In the genomic region with DNA sequence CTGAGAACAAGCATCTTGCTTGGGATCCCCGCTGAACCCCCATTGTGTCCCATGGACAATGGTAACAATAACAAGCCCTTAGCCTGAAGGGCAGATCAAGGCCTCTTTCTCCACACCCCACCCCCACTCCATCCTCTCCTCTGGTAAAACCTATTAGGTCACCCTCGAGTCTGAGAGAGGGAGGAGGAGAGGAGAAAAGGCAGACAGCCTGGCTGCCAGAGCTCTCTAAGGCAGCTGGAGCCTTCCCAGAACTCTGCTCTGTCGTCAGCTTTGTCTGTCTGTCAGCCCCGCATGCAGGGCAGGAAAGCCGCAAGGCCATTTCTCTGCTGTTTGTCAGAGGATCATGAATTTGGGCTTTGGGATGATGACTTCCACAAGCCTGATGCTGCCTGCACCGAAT, we compare ENCODE assay signal across 8 mouse cellular contexts.
DNase-seq lines count a peak whose midpoint lies in the region; ATAC-seq lines count a peak whose summit lies in the region.

No protein-coding gene starts in this region.

- H3K36me3 ChIP-seq in lung, embryonic 15.5 days = no peaks in the 10 kb centered on the region
- H3K36me3 ChIP-seq in forebrain, embryonic 11.5 days (ENCODE audit: control insufficient read depth, insufficient read depth, low read length) = no peaks in the 10 kb centered on the region
- H3K36me3 ChIP-seq in hindbrain, embryonic 13.5 days = no peaks in the 10 kb centered on the region
- H3K36me3 ChIP-seq in neural tube, embryonic 11.5 days (ENCODE audit: control insufficient read depth, insufficient read depth, low read length) = no peaks in the 10 kb centered on the region
- no peaks in the 10 kb centered on the region for H3K36me3 ChIP-seq in liver, embryonic 12.5 days

- H3K4me1 ChIP-seq in lung, embryonic 15.5 days = peaks cover 35% of the 10 kb centered on the region
- H3K4me1 ChIP-seq in forebrain, embryonic 11.5 days (replicated peaks; ENCODE audit: control insufficient read depth, insufficient read depth, low read length) = peaks cover 4% of the 10 kb centered on the region; the same call in 1 of the 2 replicates
- H3K4me1 ChIP-seq in hindbrain, embryonic 13.5 days (replicated peaks) = peaks cover 11% of the 10 kb centered on the region
- peaks cover 6% of the 10 kb centered on the region; the same call in 1 of the 2 replicates for H3K4me1 ChIP-seq in neural tube, embryonic 11.5 days (ENCODE audit: control insufficient read depth, insufficient read depth, low read length)
- H3K4me1 ChIP-seq in liver, embryonic 12.5 days = peaks cover 4% of the 10 kb centered on the region; the same call in 1 of the 2 replicates

- peak; percentile 62; the same call in 1 of the 2 replicates for ATAC-seq in lung, embryonic 15.5 days (ENCODE audit: borderline replicate concordance, extremely low read depth, low FRiP score, low TSS enrichment)
- ATAC-seq in forebrain, embryonic 11.5 days (replicated peaks; ENCODE audit: low FRiP score) = peak; percentile 69
- ATAC-seq in hindbrain, embryonic 13.5 days (ENCODE audit: low FRiP score) = no peak
- ATAC-seq in neural tube, embryonic 11.5 days (ENCODE audit: insufficient read depth, low FRiP score, low TSS enrichment) = peak; percentile 41; the same call in 1 of the 2 replicates
- no peak for ATAC-seq in liver, embryonic 12.5 days

- 28% methylated on average over 6 of the region's 6 CpGs for WGBS in lung, embryonic 15.5 days
- WGBS in forebrain, embryonic 11.5 days = 16% methylated on average over 6 of the region's 6 CpGs
- WGBS in hindbrain, embryonic 13.5 days = 11% methylated on average over 6 of the region's 6 CpGs
- WGBS in neural tube, embryonic 11.5 days = 22% methylated on average over 6 of the region's 6 CpGs
- 43% methylated on average over 6 of the region's 6 CpGs for WGBS in liver, embryonic 12.5 days (ENCODE audit: insufficient replicate concordance)

- H3K9me3 ChIP-seq in lung, embryonic 15.5 days = no peaks in the 10 kb centered on the region
- H3K9me3 ChIP-seq in forebrain, embryonic 11.5 days (ENCODE audit: control insufficient read depth, low read length) = no peaks in the 10 kb centered on the region
- no peaks in the 10 kb centered on the region for H3K9me3 ChIP-seq in hindbrain, embryonic 13.5 days
- no peaks in the 10 kb centered on the region for H3K9me3 ChIP-seq in neural tube, embryonic 11.5 days (ENCODE audit: control insufficient read depth, low read length)
- H3K9me3 ChIP-seq in liver, embryonic 12.5 days (replicated peaks) = no peaks in the 10 kb centered on the region

- DNase-seq in lung, adult 18-20 months = no peak
- no peak for DNase-seq in forebrain, embryonic 11.5 days (ENCODE audit: low spot score)
- peak; percentile 35 for DNase-seq in neural tube, embryonic 11.5 days (ENCODE audit: low spot score)
- DNase-seq in left cerebral cortex, adult 9 months (ENCODE audit: low spot score in 2 of 2) = no peak
- DNase-seq in spleen, adult 18-20 months = no peak

- peak overlapping the region; percentile 4; the same call in 1 of the 2 replicates for H3K27ac ChIP-seq in lung, embryonic 15.5 days
- no peak overlapping the region for H3K27ac ChIP-seq in forebrain, embryonic 11.5 days (ENCODE audit: low read depth, low read length)
- H3K27ac ChIP-seq in hindbrain, embryonic 13.5 days = peak overlapping the region; percentile 23; the same call in 1 of the 2 replicates
- H3K27ac ChIP-seq in neural tube, embryonic 11.5 days (ENCODE audit: low read depth, low read length) = no peak overlapping the region; the same call in 1 of the 2 replicates
- no peak overlapping the region for H3K27ac ChIP-seq in liver, embryonic 12.5 days

- no peak overlapping the region for H3K4me2 ChIP-seq in lung, embryonic 15.5 days
- H3K4me2 ChIP-seq in forebrain, embryonic 11.5 days (ENCODE audit: low read depth, low read length, severe bottlenecking) = peak overlapping the region; percentile 22; the same call in 1 of the 2 replicates
- H3K4me2 ChIP-seq in hindbrain, embryonic 13.5 days = no peak overlapping the region
- H3K4me2 ChIP-seq in neural tube, embryonic 11.5 days (ENCODE audit: low read depth) = no peak overlapping the region
- H3K4me2 ChIP-seq in liver, embryonic 12.5 days = no peak overlapping the region

- no peak overlapping the region for H3K4me3 ChIP-seq in lung, embryonic 15.5 days
- H3K4me3 ChIP-seq in forebrain, embryonic 11.5 days (ENCODE audit: low read depth, low read length) = no peak overlapping the region
- H3K4me3 ChIP-seq in hindbrain, embryonic 13.5 days = no peak overlapping the region
- no peak overlapping the region for H3K4me3 ChIP-seq in neural tube, embryonic 11.5 days (ENCODE audit: low read depth, low read length)
- H3K4me3 ChIP-seq in liver, embryonic 12.5 days = no peak overlapping the region

- H3K9ac ChIP-seq in lung, embryonic 15.5 days = no peak overlapping the region
- 0 out of 2 replicates have a peak overlapping the region, but pooled peaks have one; percentile 7 for H3K9ac ChIP-seq in forebrain, embryonic 11.5 days (ENCODE audit: low read length)
- peak overlapping the region; percentile 35; the same call in 1 of the 2 replicates for H3K9ac ChIP-seq in hindbrain, embryonic 13.5 days
- H3K9ac ChIP-seq in neural tube, embryonic 11.5 days (ENCODE audit: low read length) = no peak overlapping the region
- no peak overlapping the region for H3K9ac ChIP-seq in liver, embryonic 12.5 days

- H3K27me3 ChIP-seq in lung, embryonic 15.5 days = no peaks in the 10 kb centered on the region
- H3K27me3 ChIP-seq in forebrain, embryonic 11.5 days (ENCODE audit: control insufficient read depth, insufficient read depth, low read length) = no peaks in the 10 kb centered on the region
- H3K27me3 ChIP-seq in hindbrain, embryonic 13.5 days = no peaks in the 10 kb centered on the region
- H3K27me3 ChIP-seq in neural tube, embryonic 11.5 days (ENCODE audit: control insufficient read depth, insufficient read depth, low read length) = no peaks in the 10 kb centered on the region
- H3K27me3 ChIP-seq in liver, embryonic 12.5 days (replicated peaks) = no peaks in the 10 kb centered on the region

Comparison
In these comparisons a context has a peak if more than half of its experiments do, and no peak if none do; other contexts are left out.
1. ATAC-seq: peak in lung, embryonic 15.5 days (single experiment), forebrain, embryonic 11.5 days (single experiment) and neural tube, embryonic 11.5 days (single experiment); none in hindbrain, embryonic 13.5 days (single experiment) and liver, embryonic 12.5 days (single experiment).
2. H3K27ac ChIP-seq: peak in lung, embryonic 15.5 days (single experiment) and hindbrain, embryonic 13.5 days (single experiment); none in forebrain, embryonic 11.5 days (single experiment), neural tube, embryonic 11.5 days (single experiment) and liver, embryonic 12.5 days (single experiment).
3. H3K9ac ChIP-seq: peak in forebrain, embryonic 11.5 days (single experiment) and hindbrain, embryonic 13.5 days (single experiment); none in lung, embryonic 15.5 days (single experiment), neural tube, embryonic 11.5 days (single experiment) and liver, embryonic 12.5 days (single experiment).